Mouse (Mus musculus) embryonic fibroblast, embryonic 13.5 days (primary cell): ENCODE data around the gene Fam189a1.

Source experiments
- CTCF ChIP-seq: IDR thresholded peaks from 2 replicates; pipeline ENCODE4 v1.5.1; 2011; ENCODE audit warnings: mild to moderate bottlenecking, control low read depth, low read length, moderate library complexity, borderline replicate concordance; ENCODE audit not compliant: insufficient read depth
- POLR2A ChIP-seq: IDR thresholded peaks from 2 replicates; pipeline ENCODE4 v1.6.1; 2011; ENCODE audit warnings: low read depth, mild to moderate bottlenecking, control low read depth, low read length, moderate library complexity

DNA sequence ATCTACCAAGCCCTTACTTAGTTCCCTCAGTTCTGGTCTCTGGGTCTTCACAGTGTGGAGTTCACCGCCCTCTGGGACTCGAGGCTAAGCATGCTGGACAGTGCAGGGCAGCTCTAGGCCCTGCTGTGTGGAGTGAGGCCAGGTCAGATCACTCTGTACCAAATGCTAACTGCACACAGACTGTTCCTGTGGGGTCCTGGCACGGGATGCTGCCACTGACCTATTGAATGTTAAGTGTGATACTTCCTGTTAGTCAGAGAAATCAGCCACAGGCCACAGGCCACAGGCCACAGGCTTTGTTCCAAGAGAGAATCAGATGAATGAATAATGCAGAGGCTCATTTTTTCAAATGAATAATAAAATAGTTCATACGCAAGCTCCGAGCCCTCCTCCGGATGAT, 112.1 kb downstream of the Fam189a1 start:
- TF ChIP-seq POLR2A, result no peak
- no peak for TF ChIP-seq CTCF
